Mouse (Mus musculus): ENCODE data around the gene Dmap1.

GRCm38 (mm10) chr4:117712314-117712713, 30.2 kb upstream of the Dmap1 start:
- no peak for TF ChIP-seq CTCF (IDR thresholded peaks at IDR 0.05; ENCODE audit: low read depth, low read length)
- TF ChIP-seq GATA1 (IDR thresholded peaks at IDR 0.05; ENCODE audit: borderline replicate concordance, low read length): no peak
- TF ChIP-seq POLR2AphosphoS5 (IDR thresholded peaks at IDR 0.05; ENCODE audit: insufficient replicate concordance, low read depth, low read length): no peak
- TF ChIP-seq TAL1 (conservative IDR thresholded peaks at IDR 0.05; ENCODE audit: low read depth, low read length): no peak
- TF ChIP-seq GATA2 (IDR thresholded peaks at IDR 0.05; ENCODE audit: borderline replicate concordance, low read depth, low read length): no peak

Measured in G1E (cell line).